Comparison of ENCODE assay signal across 26 mouse cellular contexts in the genomic region with DNA sequence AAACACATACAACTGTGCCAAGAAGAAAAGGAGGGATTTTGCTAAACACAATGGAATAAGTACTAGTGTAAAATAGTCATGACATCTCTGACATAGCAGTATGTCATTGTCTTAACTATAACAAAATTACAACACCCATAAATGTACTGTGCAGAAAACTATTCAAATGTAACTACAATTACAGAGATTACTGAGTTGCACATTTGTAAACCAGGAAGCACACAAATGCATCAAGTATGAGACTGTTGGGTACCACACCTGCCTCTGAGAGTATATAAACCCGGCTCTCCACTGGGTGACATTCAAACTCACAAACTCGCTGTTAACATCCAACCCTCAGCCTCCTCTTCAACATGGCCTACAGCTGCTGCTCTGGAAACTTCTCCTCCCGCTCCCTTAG. TPM values are rescaled to one million over a fixed set of nuclear protein-coding genes. Genes with fewer than 3 reads are reported as not detected.
"Had no signal": no experiment of that assay in that cellular context is flagged by ENCODE, and none has a peak within 500 bp of the region (broad histone marks: within the 10 kb centered on the region; RNA-seq: fewer than 3 reads in every experiment).

2310034C09Rik (plus strand) TSS at position 301 of the 400 bp plus-strand sequence.

RNA-seq across cellular contexts. Expression of gene 2310034C09Rik, which starts in this region (rescaled TPM):
- polyA plus RNA-seq: heart, embryonic 10.5 days; heart, embryonic 11.5 days; heart, embryonic 12.5 days; heart, embryonic 13.5 days; heart, embryonic 14.5 days; heart, embryonic 15.5 days; heart, postnatal 0 days; hindbrain, embryonic 10.5 days; hindbrain, embryonic 11.5 days; hindbrain, embryonic 12.5 days; hindbrain, embryonic 13.5 days; hindbrain, embryonic 14.5 days; hindbrain, embryonic 15.5 days; hindbrain, embryonic 16.5 days; hindbrain, postnatal 0 days; inflammation-experienced regulatory T-cells, adult 6 months; intestine, embryonic 14.5 days; intestine, embryonic 15.5 days; intestine, embryonic 16.5 days; intestine, postnatal 0 days; kidney, adult 2 months; kidney, embryonic 14.5 days; kidney, embryonic 15.5 days; kidney, embryonic 16.5 days; kidney, postnatal 0 days; large intestine, adult 2 months had no signal
